Mouse (Mus musculus): ENCODE measurements around the gene Lrrc51. TPM values are rescaled to one million over a fixed set of nuclear protein-coding genes. Genes with fewer than 3 reads are reported as not detected.
A peak's percentile ranks its signal among the peaks of the same experiment; 100 is the strongest.

Gene Lrrc51
- polyA plus RNA-seq, 1 experiment: 8.8 TPM

GRCm38 (mm10) chr7:101956481-101956880 is 22.8 kb upstream of the Lrrc51 start:
- no peak overlapping the region for H3K4me3 ChIP-seq
- no peaks in the 10 kb centered on the region for H3K36me3 ChIP-seq (ENCODE audit: control insufficient read depth, insufficient read depth)
- H3K79me2 ChIP-seq (ENCODE audit: control insufficient read depth, insufficient read depth): peaks cover 40% of the 10 kb centered on the region
- no peak overlapping the region for H3K4me2 ChIP-seq (ENCODE audit: low read depth)
- TF ChIP-seq TCF12 (IDR thresholded peaks at IDR 0.05; ENCODE audit: insufficient read depth, poor library complexity, severe bottlenecking) (no peak), POLR2A (IDR thresholded peaks at IDR 0.05; ENCODE audit: insufficient read length, low read depth) (no peak), MYOG (IDR thresholded peaks at IDR 0.05; ENCODE audit: control insufficient read depth in 1 of 3, insufficient read depth in 1 of 3, insufficient read length in 2 of 3, low read depth in 2 of 3) (no peak), REST (IDR thresholded peaks at IDR 0.05; ENCODE audit: insufficient read depth, insufficient read length) (no peak), TCF3 (IDR thresholded peaks at IDR 0.05; ENCODE audit: insufficient read length, low read depth) (no peak), CEBPB (IDR thresholded peaks at IDR 0.05; ENCODE audit: insufficient read depth, poor library complexity, severe bottlenecking) (no peak), POLR2AphosphoS2 (IDR thresholded peaks at IDR 0.05; ENCODE audit: insufficient read length, low read depth) (no peak), MAX (IDR thresholded peaks at IDR 0.05; ENCODE audit: low read depth) (no peak), MYOD1 (IDR thresholded peaks at IDR 0.05; ENCODE audit: control insufficient read depth in 1 of 3, insufficient read length in 2 of 3, low read depth in 2 of 3) (no peak), USF1 (IDR thresholded peaks at IDR 0.05; ENCODE audit: low read depth) (no peak), SRF (IDR thresholded peaks at IDR 0.05; ENCODE audit: control insufficient read depth, insufficient read length, low read depth) (no peak), E2F4 (IDR thresholded peaks at IDR 0.05; ENCODE audit: insufficient read depth) (no peak)
- no peaks in the 10 kb centered on the region for H3K27me3 ChIP-seq (ENCODE audit: control insufficient read depth, insufficient read depth, insufficient read length)
- H3ac ChIP-seq (ENCODE audit: control insufficient read depth, insufficient read length): no peak overlapping the region

GRCm38 (mm10) chr7:101955862-101956261 is 22.2 kb upstream of the Lrrc51 start:
- H3K36me3 ChIP-seq (ENCODE audit: control insufficient read depth, insufficient read depth): no peaks in the 10 kb centered on the region
- no peak overlapping the region for H3K4me3 ChIP-seq
- peaks cover 42% of the 10 kb centered on the region for H3K79me2 ChIP-seq (ENCODE audit: control insufficient read depth, insufficient read depth)
- TF ChIP-seq TCF12 (IDR thresholded peaks at IDR 0.05; ENCODE audit: insufficient read depth, poor library complexity, severe bottlenecking) (no peak), REST (IDR thresholded peaks at IDR 0.05; ENCODE audit: insufficient read depth, insufficient read length) (no peak), MAX (IDR thresholded peaks at IDR 0.05; ENCODE audit: low read depth) (no peak), USF1 (IDR thresholded peaks at IDR 0.05; ENCODE audit: low read depth) (no peak), TCF3 (IDR thresholded peaks at IDR 0.05; ENCODE audit: insufficient read length, low read depth) (no peak), MYOD1 (IDR thresholded peaks at IDR 0.05; ENCODE audit: control insufficient read depth in 1 of 3, insufficient read length in 2 of 3, low read depth in 2 of 3) (no peak), POLR2AphosphoS2 (IDR thresholded peaks at IDR 0.05; ENCODE audit: insufficient read length, low read depth) (no peak), SRF (IDR thresholded peaks at IDR 0.05; ENCODE audit: control insufficient read depth, insufficient read length, low read depth) (no peak), CEBPB (IDR thresholded peaks at IDR 0.05; ENCODE audit: insufficient read depth, poor library complexity, severe bottlenecking) (no peak), MYOG (IDR thresholded peaks at IDR 0.05; ENCODE audit: control insufficient read depth in 1 of 3, insufficient read depth in 1 of 3, insufficient read length in 2 of 3, low read depth in 2 of 3) (no peak), E2F4 (IDR thresholded peaks at IDR 0.05; ENCODE audit: insufficient read depth) (no peak), POLR2A (IDR thresholded peaks at IDR 0.05; ENCODE audit: insufficient read length, low read depth) (no peak)
- H3K4me2 ChIP-seq (ENCODE audit: low read depth): no peak overlapping the region
- H3K27me3 ChIP-seq (ENCODE audit: control insufficient read depth, insufficient read depth, insufficient read length): no peaks in the 10 kb centered on the region
- H3ac ChIP-seq (ENCODE audit: control insufficient read depth, insufficient read length): no peak overlapping the region

GRCm38 (mm10) chr7:101955276-101955675 is 21.6 kb upstream of the Lrrc51 start:
- Histone ChIP-seq H3K4me2 (ENCODE audit: low read depth) (no peak overlapping the region), H3K27me3 (ENCODE audit: control insufficient read depth, insufficient read depth, insufficient read length) (no peaks in the 10 kb centered on the region), H3K36me3 (ENCODE audit: control insufficient read depth, insufficient read depth) (no peaks in the 10 kb centered on the region), H3ac (ENCODE audit: control insufficient read depth, insufficient read length) (no peak overlapping the region), H3K4me3 (no peak overlapping the region), H3K79me2 (ENCODE audit: control insufficient read depth, insufficient read depth) (peaks cover 43% of the 10 kb centered on the region)
- no peak for TF ChIP-seq POLR2A (IDR thresholded peaks at IDR 0.05; ENCODE audit: insufficient read length, low read depth)
- TF ChIP-seq E2F4 (IDR thresholded peaks at IDR 0.05; ENCODE audit: insufficient read depth): no peak
- TF ChIP-seq USF1 (IDR thresholded peaks at IDR 0.05; ENCODE audit: low read depth): no peak
- TF ChIP-seq SRF (IDR thresholded peaks at IDR 0.05; ENCODE audit: control insufficient read depth, insufficient read length, low read depth): no peak
- TF ChIP-seq TCF12 (IDR thresholded peaks at IDR 0.05; ENCODE audit: insufficient read depth, poor library complexity, severe bottlenecking): no peak

- peak overlapping the region; percentile 21 for H3K4me2 ChIP-seq (ENCODE audit: low read depth)
- H3ac ChIP-seq (ENCODE audit: control insufficient read depth, insufficient read length): no peak overlapping the region
- no peaks in the 10 kb centered on the region for H3K27me3 ChIP-seq (ENCODE audit: control insufficient read depth, insufficient read depth, insufficient read length)
- H3K4me3 ChIP-seq: no peak overlapping the region
- TF ChIP-seq MYOG (IDR thresholded peaks at IDR 0.05; ENCODE audit: control insufficient read depth in 1 of 3, insufficient read depth in 1 of 3, insufficient read length in 2 of 3, low read depth in 2 of 3): peak in 1 of 3 experiments; percentile 1
- no peak for TF ChIP-seq CEBPB (IDR thresholded peaks at IDR 0.05; ENCODE audit: insufficient read depth, poor library complexity, severe bottlenecking)
- TF ChIP-seq MYOD1 (IDR thresholded peaks at IDR 0.05; ENCODE audit: control insufficient read depth in 1 of 3, insufficient read length in 2 of 3, low read depth in 2 of 3): peak in 1 of 3 experiments; percentile 11
- peaks cover 52% of the 10 kb centered on the region for H3K79me2 ChIP-seq (ENCODE audit: control insufficient read depth, insufficient read depth)
- H3K36me3 ChIP-seq (ENCODE audit: control insufficient read depth, insufficient read depth): no peaks in the 10 kb centered on the region
Observed at GRCm38 (mm10) chr7:101954163-101954562, 20.5 kb upstream of the Lrrc51 start.

- H3K27me3 ChIP-seq (ENCODE audit: control insufficient read depth, insufficient read depth, insufficient read length): no peaks in the 10 kb centered on the region
- no peak overlapping the region for H3ac ChIP-seq (ENCODE audit: control insufficient read depth, insufficient read length)
- H3K36me3 ChIP-seq (ENCODE audit: control insufficient read depth, insufficient read depth): no peaks in the 10 kb centered on the region
- H3K4me3 ChIP-seq: no peak overlapping the region
- TF ChIP-seq POLR2AphosphoS2 (IDR thresholded peaks at IDR 0.05; ENCODE audit: insufficient read length, low read depth) (no peak), MYOD1 (IDR thresholded peaks at IDR 0.05; ENCODE audit: control insufficient read depth in 1 of 3, insufficient read length in 2 of 3, low read depth in 2 of 3) (peak in 2 of 3 experiments; percentile 30 to 54)
- peaks cover 60% of the 10 kb centered on the region for H3K79me2 ChIP-seq (ENCODE audit: control insufficient read depth, insufficient read depth)
- H3K4me2 ChIP-seq (ENCODE audit: low read depth): peak overlapping the region; percentile 52
Observed at GRCm38 (mm10) chr7:101952098-101952497, 18.4 kb upstream of the Lrrc51 start.

Measured in myocyte (in vitro differentiated cells).